Mouse (Mus musculus): ENCODE results near the gene Slc24a3. TPM values are rescaled to one million over a fixed set of nuclear protein-coding genes. Genes with fewer than 3 reads are reported as not detected.

The Slc24a3 gene
- polyA plus RNA-seq, 1 experiment, result 66.1 TPM

DNA sequence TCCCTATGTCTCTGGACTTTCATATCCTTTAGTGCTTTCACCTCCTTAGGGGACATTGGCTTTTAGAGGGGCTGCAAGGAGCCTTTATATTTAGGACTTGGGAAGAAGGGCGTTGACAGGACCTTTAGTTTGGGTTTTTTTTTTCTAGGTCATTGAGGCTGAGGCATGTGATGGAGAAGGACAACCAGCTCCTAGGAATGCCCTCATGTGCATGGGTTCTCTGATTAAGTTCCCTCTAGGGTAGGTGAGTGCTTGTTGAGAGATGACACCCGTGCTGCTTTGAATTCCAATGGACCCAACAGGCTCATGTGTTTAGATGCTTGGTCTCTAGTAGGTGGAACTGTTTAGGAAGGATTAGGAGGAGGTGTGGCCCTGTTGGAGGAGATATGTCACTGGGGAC is 509.4 kb downstream of the Slc24a3 start:
- peaks cover 47% of the 10 kb centered on the region for H3K27me3 ChIP-seq (replicated peaks)
- peaks cover 18% of the 10 kb centered on the region for H3K4me1 ChIP-seq
- TF ChIP-seq GATA1 (IDR thresholded peaks at IDR 0.05; ENCODE audit: borderline replicate concordance, low read length) (no peak), FLI1 (IDR thresholded peaks at IDR 0.05; ENCODE audit: low read length) (no peak)
- H3K36me3 ChIP-seq (replicated peaks; ENCODE audit: low read length), result no peaks in the 10 kb centered on the region
- H3K4me3 ChIP-seq (replicated peaks), result no peak overlapping the region
- peaks cover 15% of the 10 kb centered on the region for H3K9me3 ChIP-seq

DNA sequence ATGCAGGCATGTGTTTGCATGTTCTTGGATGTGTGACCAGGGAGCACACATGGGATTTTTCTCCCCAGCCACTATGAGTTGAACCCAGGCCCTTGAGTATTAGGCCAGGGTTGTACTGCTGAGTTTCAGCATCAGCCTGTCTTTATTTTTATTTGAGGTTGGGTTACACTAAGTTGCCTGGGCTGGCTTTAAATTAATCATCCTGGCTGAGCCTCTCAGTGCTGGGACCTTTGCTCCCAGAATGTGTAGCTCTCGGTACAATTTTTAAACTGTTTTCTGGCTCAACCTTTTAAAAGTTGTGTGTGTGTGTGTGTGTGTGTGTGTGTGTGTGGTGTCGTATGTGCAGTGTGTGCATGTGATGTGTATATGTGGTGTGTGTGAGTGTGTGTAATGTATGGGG is 512.6 kb downstream of the Slc24a3 start:
- Histone ChIP-seq H3K27me3 (replicated peaks) (peaks cover 42% of the 10 kb centered on the region), H3K36me3 (replicated peaks; ENCODE audit: low read length) (no peaks in the 10 kb centered on the region), H3K4me1 (peaks cover 10% of the 10 kb centered on the region), H3K4me3 (replicated peaks) (no peak overlapping the region), H3K9me3 (peaks cover 15% of the 10 kb centered on the region)
- TF ChIP-seq FLI1 (IDR thresholded peaks at IDR 0.05; ENCODE audit: low read length) (no peak), GATA1 (IDR thresholded peaks at IDR 0.05; ENCODE audit: borderline replicate concordance, low read length) (no peak)

DNA sequence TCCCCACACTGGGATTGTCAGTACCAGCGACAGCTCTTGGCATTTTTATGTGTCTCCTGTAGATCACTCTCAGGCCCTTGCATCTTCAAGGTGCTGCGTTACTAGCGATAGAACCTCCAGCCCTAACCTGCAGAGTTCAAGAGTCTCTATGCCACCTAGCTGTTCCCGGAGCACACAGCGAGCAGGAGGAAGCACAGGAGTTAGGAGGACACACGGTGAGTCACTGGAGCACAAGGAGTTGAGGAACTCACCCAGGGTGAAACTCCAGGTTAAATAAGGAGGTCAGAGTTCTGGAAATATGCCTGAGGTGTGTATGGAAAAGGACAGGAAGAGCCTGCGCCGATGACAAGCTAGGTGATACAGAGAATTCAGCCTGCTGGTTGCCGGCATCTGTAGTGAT is 513.2 kb downstream of the Slc24a3 start:
- TF ChIP-seq FLI1 (IDR thresholded peaks at IDR 0.05; ENCODE audit: low read length), result no peak
- no peak for TF ChIP-seq GATA1 (IDR thresholded peaks at IDR 0.05; ENCODE audit: borderline replicate concordance, low read length)
- Histone ChIP-seq H3K27me3 (replicated peaks) (peaks cover 38% of the 10 kb centered on the region), H3K9me3 (peaks cover 15% of the 10 kb centered on the region)

DNA sequence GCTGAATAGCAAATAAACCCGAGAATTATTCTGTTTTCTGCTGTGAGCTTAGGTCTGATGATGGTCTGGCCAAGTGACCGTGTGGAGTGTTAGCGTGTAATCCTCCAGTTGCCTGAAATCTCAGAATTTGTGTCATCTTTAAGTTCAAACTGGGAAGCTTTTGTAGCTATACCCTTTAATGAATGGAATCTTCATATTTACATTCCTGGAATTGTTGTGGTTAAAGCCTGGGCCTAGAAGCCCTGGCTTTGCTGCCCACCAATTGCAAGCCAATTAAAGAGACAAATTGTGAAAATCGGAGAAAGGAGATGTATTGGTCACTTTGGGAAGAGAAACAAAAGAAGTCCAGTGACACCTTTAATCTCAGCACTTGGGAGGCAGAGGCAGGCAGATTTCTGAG is 514.1 kb downstream of the Slc24a3 start:
- no peak overlapping the region for H3K4me3 ChIP-seq (replicated peaks)
- no peaks in the 10 kb centered on the region for H3K36me3 ChIP-seq (replicated peaks; ENCODE audit: low read length)
- no peak for TF ChIP-seq FLI1 (IDR thresholded peaks at IDR 0.05; ENCODE audit: low read length)
- TF ChIP-seq GATA1 (IDR thresholded peaks at IDR 0.05; ENCODE audit: borderline replicate concordance, low read length), result no peak
- H3K9me3 ChIP-seq, result peaks cover 14% of the 10 kb centered on the region
- no peaks in the 10 kb centered on the region for H3K4me1 ChIP-seq
- peaks cover 33% of the 10 kb centered on the region for H3K27me3 ChIP-seq (replicated peaks)

More for the DNA sequence above, 513.2 kb downstream of the Slc24a3 start:
- Histone ChIP-seq H3K4me1 (peaks cover 4% of the 10 kb centered on the region), H3K36me3 (replicated peaks; ENCODE audit: low read length) (no peaks in the 10 kb centered on the region), H3K4me3 (replicated peaks) (no peak overlapping the region)

DNA sequence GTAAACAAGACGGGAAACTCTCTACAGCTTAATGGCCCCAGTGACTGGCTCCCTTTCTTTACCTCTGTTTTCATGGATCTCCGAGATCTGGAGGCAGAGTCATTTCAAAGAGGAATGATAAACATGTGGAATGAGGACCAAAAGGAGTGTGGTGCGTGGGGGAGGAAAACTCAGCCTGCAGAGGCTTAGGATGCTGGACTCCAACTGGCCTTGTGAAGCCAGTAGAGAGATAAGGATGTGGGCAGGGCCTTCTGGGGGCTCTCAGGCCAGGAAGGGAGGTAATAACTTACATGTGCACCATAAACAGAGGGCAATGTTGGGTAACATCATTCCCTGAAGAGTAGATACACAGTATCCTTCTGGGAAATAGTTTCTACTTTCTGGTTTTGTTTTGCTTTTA is 515.4 kb downstream of the Slc24a3 start:
- Histone ChIP-seq H3K4me1 (no peaks in the 10 kb centered on the region), H3K36me3 (replicated peaks; ENCODE audit: low read length) (no peaks in the 10 kb centered on the region), H3K9me3 (0 out of 2 replicates have a peak, but pooled peaks cover under 1% of the 10 kb centered on the region), H3K4me3 (replicated peaks) (no peak overlapping the region), H3K27me3 (replicated peaks) (peaks cover 24% of the 10 kb centered on the region)
- TF ChIP-seq GATA1 (IDR thresholded peaks at IDR 0.05; ENCODE audit: borderline replicate concordance, low read length) (no peak), FLI1 (IDR thresholded peaks at IDR 0.05; ENCODE audit: low read length) (no peak)

DNA sequence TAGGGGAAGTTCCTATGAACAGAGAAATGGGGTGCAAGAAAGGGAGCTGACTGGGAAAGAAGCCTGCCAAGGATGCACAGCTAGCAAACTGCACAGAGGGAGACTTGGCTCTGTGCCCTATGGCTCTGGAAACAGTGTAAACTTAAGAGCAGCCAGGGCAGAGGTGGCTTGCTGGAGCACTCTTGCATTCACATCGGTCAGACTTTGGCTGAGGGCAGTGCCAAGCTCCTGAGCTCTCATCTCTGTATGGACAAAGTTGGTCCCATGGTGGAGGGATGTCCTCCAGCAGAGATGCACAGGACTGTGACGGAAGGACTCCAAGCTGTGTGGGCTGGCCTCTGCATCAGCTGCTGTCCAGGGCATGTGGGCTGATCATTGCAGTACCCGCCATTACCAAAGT is 516.0 kb downstream of the Slc24a3 start:
- no peaks in the 10 kb centered on the region for H3K9me3 ChIP-seq
- no peak overlapping the region for H3K4me3 ChIP-seq (replicated peaks)
- no peak for TF ChIP-seq GATA1 (IDR thresholded peaks at IDR 0.05; ENCODE audit: borderline replicate concordance, low read length)
- no peak for TF ChIP-seq FLI1 (IDR thresholded peaks at IDR 0.05; ENCODE audit: low read length)

GRCm38 (mm10) chr2:145684151-145684550 is 516.6 kb downstream of the Slc24a3 start:
- no peaks in the 10 kb centered on the region for H3K9me3 ChIP-seq

More for the DNA sequence above, 516.0 kb downstream of the Slc24a3 start:
- no peaks in the 10 kb centered on the region for H3K36me3 ChIP-seq (replicated peaks; ENCODE audit: low read length)
- no peaks in the 10 kb centered on the region for H3K4me1 ChIP-seq
- H3K27me3 ChIP-seq (replicated peaks), result peaks cover 20% of the 10 kb centered on the region

GRCm38 (mm10) chr2:145684891-145685290 is 517.3 kb downstream of the Slc24a3 start:
- H3K36me3 ChIP-seq (replicated peaks; ENCODE audit: low read length), result no peaks in the 10 kb centered on the region
- H3K9me3 ChIP-seq, result no peaks in the 10 kb centered on the region
- no peaks in the 10 kb centered on the region for H3K4me1 ChIP-seq
- TF ChIP-seq GATA1 (IDR thresholded peaks at IDR 0.05; ENCODE audit: borderline replicate concordance, low read length) (no peak), FLI1 (IDR thresholded peaks at IDR 0.05; ENCODE audit: low read length) (no peak)
- no peak overlapping the region for H3K4me3 ChIP-seq (replicated peaks)
- H3K27me3 ChIP-seq (replicated peaks), result peaks cover 16% of the 10 kb centered on the region

More at GRCm38 (mm10) chr2:145684151-145684550, 516.6 kb downstream of the Slc24a3 start:
- Histone ChIP-seq H3K27me3 (replicated peaks) (peaks cover 15% of the 10 kb centered on the region), H3K36me3 (replicated peaks; ENCODE audit: low read length) (no peaks in the 10 kb centered on the region), H3K4me3 (replicated peaks) (no peak overlapping the region), H3K4me1 (no peaks in the 10 kb centered on the region)
- TF ChIP-seq GATA1 (IDR thresholded peaks at IDR 0.05; ENCODE audit: borderline replicate concordance, low read length) (no peak), FLI1 (IDR thresholded peaks at IDR 0.05; ENCODE audit: low read length) (no peak)

DNA sequence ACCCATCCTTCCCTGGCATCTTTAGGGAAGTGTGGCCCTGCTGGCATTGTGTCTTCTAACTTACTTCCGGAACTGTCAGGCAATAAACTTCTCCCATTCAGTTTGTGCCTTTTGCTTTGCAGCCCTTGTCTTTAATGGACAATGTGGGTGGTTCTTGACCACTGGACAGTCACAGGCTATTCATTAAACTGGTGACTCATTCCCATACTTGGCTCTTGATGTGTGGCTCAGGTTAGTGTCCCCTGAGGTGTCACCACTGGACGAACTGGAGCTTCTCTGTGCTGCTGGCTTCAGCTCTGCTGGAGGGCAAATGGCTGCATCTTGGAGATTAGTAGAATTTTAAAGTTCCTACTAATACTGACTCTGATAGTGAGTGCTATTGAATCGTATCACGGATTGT is 518.5 kb downstream of the Slc24a3 start:
- Histone ChIP-seq H3K36me3 (replicated peaks; ENCODE audit: low read length) (no peaks in the 10 kb centered on the region), H3K4me1 (no peaks in the 10 kb centered on the region), H3K27me3 (replicated peaks) (peaks cover 9% of the 10 kb centered on the region), H3K4me3 (replicated peaks) (no peak overlapping the region), H3K9me3 (no peaks in the 10 kb centered on the region)
- TF ChIP-seq GATA1 (IDR thresholded peaks at IDR 0.05; ENCODE audit: borderline replicate concordance, low read length), result no peak
- TF ChIP-seq FLI1 (IDR thresholded peaks at IDR 0.05; ENCODE audit: low read length), result no peak

GRCm38 (mm10) chr2:145691367-145692009 is 523.9 kb downstream of the Slc24a3 start:
- TF ChIP-seq FLI1 (IDR thresholded peaks at IDR 0.05; ENCODE audit: low read length), result no peak
- no peak for TF ChIP-seq GATA1 (IDR thresholded peaks at IDR 0.05; ENCODE audit: borderline replicate concordance, low read length)
- no peaks in the 10 kb centered on the region for H3K9me3 ChIP-seq
- H3K36me3 ChIP-seq (replicated peaks; ENCODE audit: low read length), result no peaks in the 10 kb centered on the region
- no peak overlapping the region for H3K4me3 ChIP-seq (replicated peaks)
- no peaks in the 10 kb centered on the region for H3K4me1 ChIP-seq
- H3K27me3 ChIP-seq (replicated peaks), result peaks cover 6% of the 10 kb centered on the region
